Mouse (Mus musculus) thymus, adult 2 months (tissue): ENCODE results near the gene 4931428F04Rik.

ENCODE experiments used
- CTCF ChIP-seq: fragments of 200-500 bp; IDR thresholded peaks from 2 replicates; pipeline ENCODE4 v1.5.1; 2012; ENCODE audit warnings: mild to moderate bottlenecking, control low read depth, low read length, moderate library complexity, borderline replicate concordance; ENCODE audit not compliant: control insufficient read depth, poor library complexity, insufficient read depth; ENCODE audit errors: extremely low read depth
- POLR2A ChIP-seq: fragments of 200-500 bp; IDR thresholded peaks from 2 replicates; pipeline ENCODE4 v1.6.1; 2012; ENCODE audit warnings: mild to moderate bottlenecking, low read length, control low read depth, moderate library complexity; ENCODE audit not compliant: control insufficient read depth, poor library complexity, insufficient read depth; ENCODE audit errors: extremely low read depth

DNA sequence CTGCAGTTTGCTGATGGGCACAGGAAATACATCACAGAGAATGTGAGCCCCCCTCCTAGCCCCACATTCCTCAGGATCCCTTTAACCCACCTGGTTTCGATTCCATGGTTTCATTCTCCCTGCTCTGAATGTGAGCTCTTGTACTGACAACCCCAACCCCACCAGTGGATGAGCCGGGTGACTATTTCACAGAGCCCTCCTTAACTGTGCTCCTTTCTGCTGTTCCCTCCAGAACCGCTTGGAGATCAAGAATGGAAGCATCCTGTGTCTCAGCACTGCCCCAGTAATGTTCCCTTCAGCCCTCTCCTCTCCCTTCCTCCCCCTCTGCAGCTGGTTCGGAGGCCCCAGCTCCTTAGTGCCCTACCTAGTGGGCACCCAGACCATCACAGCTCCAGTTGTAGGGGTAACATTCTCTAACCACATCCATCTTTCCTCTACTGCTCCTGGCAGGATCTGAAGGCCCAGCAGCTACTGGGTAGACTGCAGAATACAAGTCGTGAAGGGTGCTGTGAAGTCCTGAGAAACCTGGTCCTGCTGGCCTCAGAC is 16.6 kb upstream of the 4931428F04Rik start:
- no peak for TF ChIP-seq CTCF
- no peak for TF ChIP-seq POLR2A
